Mouse (Mus musculus) urinary bladder, postnatal 36 days (tissue): ENCODE measurements around the gene Kir3dl1.
"Not testable (repeated sequence)": the region's sequence is repeated elsewhere in the genome, so short reads cannot be mapped to it uniquely, and the experiment has no call there.

Experiments
- DNase-seq, 2 experiments: peaks; one replicate each; pipeline ENCODE4 v3.0.0; 2022; ENCODE audit warnings: low spot score in 2 of 2, mixed read lengths in 1 of 2

Gene Kir3dl1

GRCm38 (mm10) chrX:136517699-136518098 lies at the start of gene Kir3dl1:
Kir3dl1 (plus strand) TSS chrX:136517999.
- DNase-seq, result not testable (repeated sequence)

- DNase-seq, result not testable (repeated sequence)
These were observed 26.2 kb downstream of the Kir3dl1 start, which contains the start of gene Kir3dl2 for GRCm38 (mm10) chrX:136543956-136544355. Kir3dl2 (minus strand) TSS chrX:136544056.

GRCm38 (mm10) chrX:136569094-136569493 lies 51.3 kb downstream of the Kir3dl1 start:
- not testable (repeated sequence) for DNase-seq
